Mouse (Mus musculus) neural tube, embryonic 14.5 days (tissue): Measurements from ENCODE around the gene Myo1e. TPM values are rescaled to one million over a fixed set of nuclear protein-coding genes. Genes with fewer than 3 reads are reported as not detected.

ENCODE experiments used
- ATAC-seq: fragments of 200-750 bp; cut with Nextera tagmentation; 2 replicates; pipeline ENCODE4 v1.8.0; 2017; ENCODE audit warnings: low read depth, mild to moderate bottlenecking, moderate TSS enrichment, moderate library complexity
- H3K27ac ChIP-seq: fragments of 300-500 bp; sonication (generic); 2 replicates; pipeline ENCODE4 v1.5.1; 2014; ENCODE audit warnings: low read depth, mild to moderate bottlenecking, control low read depth, low read length, moderate library complexity, mixed read lengths
- H3K27me3 ChIP-seq: fragments of 300-500 bp; sonication (generic); 2 replicates; pipeline ENCODE4 v1.6.1; 2014; ENCODE audit warnings: low read length; ENCODE audit not compliant: control insufficient read depth, insufficient read depth
- H3K36me3 ChIP-seq: fragments of 300-500 bp; sonication (generic); 2 replicates; pipeline ENCODE4 v1.6.1; 2014; ENCODE audit warnings: low read length, mixed read lengths; ENCODE audit not compliant: control insufficient read depth, insufficient read depth
- H3K4me1 ChIP-seq: fragments of 300-500 bp; sonication (generic); 2 replicates; pipeline ENCODE4 v1.6.1; 2014; ENCODE audit warnings: low read length; ENCODE audit not compliant: control insufficient read depth, insufficient read depth
- H3K4me2 ChIP-seq: fragments of 300-500 bp; sonication (generic); 2 replicates; pipeline ENCODE4 v1.6.1; 2014; ENCODE audit warnings: mild to moderate bottlenecking, low read depth, low read length, control low read depth
- H3K4me3 ChIP-seq: fragments of 300-500 bp; sonication (generic); 2 replicates; pipeline ENCODE4 v1.5.1; 2014; ENCODE audit warnings: low read depth, low read length, control low read depth, mixed read lengths
- H3K9ac ChIP-seq: fragments of 300-500 bp; sonication (generic); replicated peaks from 2 replicates; pipeline ENCODE4 v1.6.1; 2014; ENCODE audit warnings: low read depth, mild to moderate bottlenecking, control low read depth, low read length, mixed read lengths
- H3K9me3 ChIP-seq: fragments of 300-500 bp; sonication (generic); 2 replicates; pipeline ENCODE4 v1.6.1; 2016; ENCODE audit warnings: low read length; ENCODE audit not compliant: control insufficient read depth
- WGBS: fragments of 180-500 bp; shearing (Covaris S2); extraction: QIAGEN DNeasy Blood & Tissue Kit; methylation state at CpG from one replicate; pipeline ENCODE4 v1.1.7; 2014; 5-methylcytosine and 5-hydroxymethylcytosine counted together
- polyA plus RNA-seq: library from polyadenylated mRNA; unstranded; fragments of >200 nt; fragmentation: Nextera tagmentation; extraction: Ambion mirVana; gene quantifications from 2 replicates; pipeline ENCODE4 v1.2.1, GENCODE M21; 2014

Myo1e gene
- polyA plus RNA-seq, 1 experiment from 2014 or later: 3.6 TPM

GRCm38 (mm10) chr9:70328193-70328841, 121.2 kb downstream of the Myo1e start:
- WGBS: 84% methylated on average over 5 of the region's 5 CpGs
- H3K27ac ChIP-seq: no peak overlapping the region
- H3K36me3 ChIP-seq: no peaks in the 10 kb centered on the region
- ATAC-seq: no peak
- H3K9me3 ChIP-seq: no peaks in the 10 kb centered on the region
- no peak overlapping the region for H3K4me3 ChIP-seq
- no peaks in the 10 kb centered on the region for H3K4me1 ChIP-seq
- no peak overlapping the region for H3K4me2 ChIP-seq
- no peak overlapping the region for H3K9ac ChIP-seq
- H3K27me3 ChIP-seq: no peaks in the 10 kb centered on the region

- no peak overlapping the region for H3K27ac ChIP-seq
- H3K4me1 ChIP-seq: no peaks in the 10 kb centered on the region
- no peaks in the 10 kb centered on the region for H3K36me3 ChIP-seq
- no peak overlapping the region for H3K9ac ChIP-seq
- H3K4me2 ChIP-seq: no peak overlapping the region
- no peak for ATAC-seq
- no peaks in the 10 kb centered on the region for H3K27me3 ChIP-seq
- no peak overlapping the region for H3K4me3 ChIP-seq
- WGBS: 77% methylated on average over 11 of the region's 11 CpGs
- no peaks in the 10 kb centered on the region for H3K9me3 ChIP-seq
These were observed 124.7 kb downstream of the Myo1e start for GRCm38 (mm10) chr9:70331727-70332335.

- Histone ChIP-seq H3K27ac (no peak overlapping the region), H3K9ac (no peak overlapping the region), H3K36me3 (no peaks in the 10 kb centered on the region), H3K4me3 (no peak overlapping the region), H3K4me2 (no peak overlapping the region), H3K9me3 (no peaks in the 10 kb centered on the region), H3K27me3 (no peaks in the 10 kb centered on the region), H3K4me1 (no peaks in the 10 kb centered on the region)
- WGBS: 94% methylated on average over 7 of the region's 7 CpGs
- no peak for ATAC-seq
These were observed 131.2 kb downstream of the Myo1e start for GRCm38 (mm10) chr9:70338391-70338790.

DNA sequence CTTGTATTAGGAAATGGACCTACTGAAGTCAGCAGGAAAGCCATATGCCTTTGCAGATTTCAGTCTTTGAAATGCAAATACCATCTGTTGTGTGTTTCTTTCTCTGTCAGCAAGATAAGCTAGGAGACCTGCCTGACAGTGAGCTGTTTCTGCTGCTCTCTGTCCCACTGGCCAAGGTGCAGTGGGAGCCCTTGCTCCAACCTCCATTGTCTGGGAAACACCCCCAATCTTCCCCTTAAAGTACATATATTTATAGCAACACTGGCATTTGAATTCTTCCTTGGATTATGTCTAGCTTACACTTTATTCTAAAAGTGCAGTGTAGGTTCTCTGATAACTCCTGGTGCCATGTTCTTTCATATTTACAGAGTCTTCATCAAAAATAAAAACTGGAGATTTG, 131.7 kb downstream of the Myo1e start:
- Histone ChIP-seq H3K36me3 (no peaks in the 10 kb centered on the region), H3K27me3 (no peaks in the 10 kb centered on the region), H3K4me3 (no peak overlapping the region), H3K27ac (no peak overlapping the region), H3K9me3 (no peaks in the 10 kb centered on the region), H3K4me1 (no peaks in the 10 kb centered on the region), H3K4me2 (no peak overlapping the region), H3K9ac (no peak overlapping the region)
- ATAC-seq: no peak

GRCm38 (mm10) chr9:70349274-70349673, 142.1 kb downstream of the Myo1e start:
- 93% methylated on average over 2 of the region's 2 CpGs for WGBS

GRCm38 (mm10) chr9:70351570-70352277, 144.6 kb downstream of the Myo1e start:
- no peak overlapping the region for H3K4me3 ChIP-seq
- H3K9ac ChIP-seq: no peak overlapping the region
- H3K9me3 ChIP-seq: no peaks in the 10 kb centered on the region
- H3K27ac ChIP-seq: no peak overlapping the region
- no peak for ATAC-seq
- H3K36me3 ChIP-seq: no peaks in the 10 kb centered on the region
- no peak overlapping the region for H3K4me2 ChIP-seq
- H3K4me1 ChIP-seq: no peaks in the 10 kb centered on the region
- 41% methylated on average over 8 of the region's 8 CpGs for WGBS
- no peaks in the 10 kb centered on the region for H3K27me3 ChIP-seq

More at GRCm38 (mm10) chr9:70349274-70349673, 142.1 kb downstream of the Myo1e start:
- Histone ChIP-seq H3K9me3 (no peaks in the 10 kb centered on the region), H3K27ac (no peak overlapping the region), H3K4me3 (no peak overlapping the region), H3K27me3 (no peaks in the 10 kb centered on the region), H3K4me2 (no peak overlapping the region), H3K9ac (no peak overlapping the region), H3K36me3 (no peaks in the 10 kb centered on the region), H3K4me1 (no peaks in the 10 kb centered on the region)
- no peak for ATAC-seq

- H3K27ac ChIP-seq: no peak overlapping the region
- WGBS: 50% methylated on average over 8 of the region's 8 CpGs
- no peaks in the 10 kb centered on the region for H3K4me1 ChIP-seq
- 0 out of 2 replicates have a peak, but pooled peaks cover 3% of the 10 kb centered on the region for H3K36me3 ChIP-seq
- ATAC-seq: no peak
- H3K27me3 ChIP-seq: no peaks in the 10 kb centered on the region
- no peak overlapping the region for H3K4me2 ChIP-seq
- H3K4me3 ChIP-seq: no peak overlapping the region
- H3K9ac ChIP-seq: no peak overlapping the region
- H3K9me3 ChIP-seq: no peaks in the 10 kb centered on the region
These were observed 149.1 kb downstream of the Myo1e start for GRCm38 (mm10) chr9:70356254-70356653.

DNA sequence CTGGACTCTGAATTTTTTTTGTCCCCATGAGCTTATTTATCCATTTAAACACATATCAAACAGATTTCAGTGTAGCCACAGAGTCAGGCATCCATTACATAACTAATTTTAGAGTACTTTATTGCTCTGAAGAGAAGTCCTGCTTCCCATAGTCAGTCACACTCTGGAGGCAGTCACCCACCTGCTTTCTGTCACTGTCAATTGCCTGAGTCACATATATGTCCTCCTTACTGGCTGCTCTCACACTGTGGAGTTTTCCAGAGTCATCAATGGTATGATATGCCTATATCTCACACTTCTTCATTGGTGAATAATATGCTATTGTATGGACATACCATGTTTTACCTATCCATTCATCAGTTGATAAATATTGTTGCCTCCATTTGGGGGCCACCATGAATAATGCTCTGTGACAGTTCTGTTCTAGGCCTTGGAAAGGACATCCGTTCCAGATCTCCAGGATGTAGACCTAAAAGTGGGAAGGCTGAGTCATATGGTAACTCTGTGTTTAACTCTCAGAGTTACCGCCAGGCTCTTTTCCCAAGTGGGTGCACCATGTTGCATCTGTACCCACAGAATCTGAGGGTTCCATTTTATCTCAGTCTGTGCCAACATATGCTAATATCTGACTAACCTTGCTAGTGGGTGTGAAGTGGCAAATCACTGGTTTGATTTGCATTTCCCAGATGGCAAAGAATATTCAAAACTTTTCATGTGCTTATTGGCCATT, 152.4 kb downstream of the Myo1e start:
- Histone ChIP-seq H3K4me2 (no peak overlapping the region), H3K9me3 (no peaks in the 10 kb centered on the region), H3K4me1 (no peaks in the 10 kb centered on the region), H3K27me3 (no peaks in the 10 kb centered on the region), H3K36me3 (0 out of 2 replicates have a peak, but pooled peaks cover 3% of the 10 kb centered on the region), H3K27ac (no peak overlapping the region), H3K9ac (no peak overlapping the region), H3K4me3 (no peak overlapping the region)
- ATAC-seq: no peak
- 97% methylated on average over 2 of the region's 2 CpGs for WGBS

GRCm38 (mm10) chr9:70364741-70365140, 157.6 kb downstream of the Myo1e start:
- H3K4me3 ChIP-seq: no peak overlapping the region
- H3K9ac ChIP-seq: no peak overlapping the region
- no peaks in the 10 kb centered on the region for H3K9me3 ChIP-seq
- no peaks in the 10 kb centered on the region for H3K36me3 ChIP-seq
- H3K4me1 ChIP-seq: no peaks in the 10 kb centered on the region
- no peak for ATAC-seq
- no peak overlapping the region for H3K27ac ChIP-seq
- H3K27me3 ChIP-seq: no peaks in the 10 kb centered on the region
- no peak overlapping the region for H3K4me2 ChIP-seq
- 94% methylated on average over 8 of the region's 8 CpGs for WGBS
